Mouse (Mus musculus): Measurements from ENCODE around the gene Slc16a5.

DNA sequence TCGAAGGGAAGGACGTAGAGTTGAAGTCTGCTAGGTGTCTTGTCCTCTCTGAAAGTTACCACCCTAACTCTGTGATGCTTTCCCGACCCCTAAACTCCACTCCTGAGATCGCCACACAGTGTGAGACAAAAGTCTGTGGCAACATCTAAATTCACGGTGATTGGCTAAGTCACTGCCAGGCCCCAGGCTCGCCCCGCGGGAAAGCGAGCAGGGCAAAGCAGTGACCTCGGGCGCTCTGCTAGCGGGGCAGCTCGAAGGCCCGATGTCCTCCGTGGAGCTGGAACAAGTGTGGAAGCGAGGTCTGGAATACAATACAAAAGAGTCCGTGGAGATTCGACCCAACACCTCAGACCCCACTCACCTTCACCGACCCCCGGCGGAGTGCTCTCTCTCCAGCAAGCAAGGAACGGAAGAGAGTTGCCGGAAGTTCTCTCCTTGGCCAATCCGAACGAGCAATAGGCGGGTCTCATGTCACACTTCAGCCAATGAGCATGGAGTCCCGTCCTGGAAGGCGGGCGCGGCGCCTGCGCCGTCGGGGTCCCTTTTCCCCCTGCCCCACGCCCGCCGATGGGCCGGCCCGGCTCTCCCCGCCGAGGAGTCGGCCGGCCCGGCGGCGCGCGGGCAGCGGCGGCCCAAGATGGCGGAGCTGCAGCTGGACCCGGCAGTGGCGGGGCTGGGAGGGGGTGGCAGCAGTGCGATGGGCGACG is 42.6 kb upstream of the Slc16a5 start, which contains the start of the genes Atp5h and Kctd2:
- TF ChIP-seq POLR2A (IDR thresholded peaks at IDR 0.05; ENCODE audit: borderline replicate concordance, control insufficient read depth, low read depth, low read length) (peak; percentile 65; the same call in 1 of the 2 replicates), CTCF (IDR thresholded peaks at IDR 0.05; ENCODE audit: control insufficient read depth, insufficient read depth, low read length) (no peak)
